Mouse (Mus musculus) forebrain, embryonic 13.5 days (tissue): ENCODE data around the gene Rasl10a. TPM values are rescaled to one million over a fixed set of nuclear protein-coding genes. Genes with fewer than 3 reads are reported as not detected.

Experiments used
- ATAC-seq: fragments of 200-750 bp; cut with Nextera tagmentation; 2 replicates; pipeline ENCODE4 v1.8.0; 2017
- H3K27ac ChIP-seq: fragments of 300-500 bp; sonication (generic); 2 replicates; pipeline ENCODE4 v1.5.1; 2015; ENCODE audit warnings: inconsistent platforms, mild to moderate bottlenecking, moderate library complexity
- H3K27me3 ChIP-seq: fragments of 300-500 bp; sonication (generic); 2 replicates; pipeline ENCODE4 v1.6.1; 2015; ENCODE audit warnings: mild to moderate bottlenecking, inconsistent platforms
- H3K36me3 ChIP-seq: fragments of 300-500 bp; sonication (generic); 2 replicates; pipeline ENCODE4 v1.6.1; 2015; ENCODE audit warnings: mild to moderate bottlenecking, inconsistent platforms; ENCODE audit not compliant: poor library complexity, severe bottlenecking
- H3K4me1 ChIP-seq: fragments of 300-500 bp; sonication (generic); 2 replicates; pipeline ENCODE4 v1.6.1; 2015; ENCODE audit warnings: inconsistent platforms
- H3K4me2 ChIP-seq: fragments of 300-500 bp; sonication (generic); 2 replicates; pipeline ENCODE4 v1.6.1; 2015; ENCODE audit warnings: inconsistent platforms, mild to moderate bottlenecking, moderate library complexity
- H3K4me3 ChIP-seq: fragments of 300-500 bp; sonication (generic); 2 replicates; pipeline ENCODE4 v1.5.1; 2015; ENCODE audit warnings: mild to moderate bottlenecking, inconsistent platforms
- H3K9ac ChIP-seq: fragments of 300-500 bp; sonication (generic); 2 replicates; pipeline ENCODE4 v1.6.1; 2015; ENCODE audit warnings: mild to moderate bottlenecking, inconsistent platforms
- H3K9me3 ChIP-seq: fragments of 300-500 bp; sonication (generic); replicated peaks from 2 replicates; pipeline ENCODE4 v1.6.1; 2016; ENCODE audit warnings: inconsistent platforms
- WGBS: fragments of 180-500 bp; shearing (Covaris S2); methylation state at CpG from one replicate; pipeline ENCODE4 v1.1.7; 2015; 5-methylcytosine and 5-hydroxymethylcytosine counted together
- polyA plus RNA-seq: library from polyadenylated mRNA; unstranded; fragments of >200 nt; fragmentation: Nextera tagmentation; extraction: Ambion mirVana; gene quantifications from 2 replicates; pipeline ENCODE4 v1.2.1, GENCODE M21; 2015

The Rasl10a gene
- polyA plus RNA-seq, result 0.43 TPM in 1 of 2 replicates, not detected in the other

GRCm38 (mm10) chr11:5057856-5058641, at the start of gene Rasl10a:
Rasl10a (plus strand) TSS chr11:5058128.
- Histone ChIP-seq H3K4me3 (peak within 1 kb of the TSS; percentile 45), H3K4me1 (peaks cover 54% of the 10 kb centered on the region), H3K36me3 (0 out of 2 replicates have a peak, but pooled peaks cover 3% of the 10 kb centered on the region), H3K27ac (no peak within 1 kb of the TSS), H3K9ac (peak within 1 kb of the TSS; percentile 65), H3K27me3 (peaks cover 78% of the 10 kb centered on the region), H3K4me2 (peak within 1 kb of the TSS; percentile 82), H3K9me3 (no peaks in the 10 kb centered on the region)
- no peak for ATAC-seq
- WGBS, result 3% methylated on average over 77 of the region's 77 CpGs

- WGBS, result 83% methylated on average over 3 of the region's 3 CpGs
- no peak for ATAC-seq
These were observed 49.1 kb upstream of the Rasl10a start for GRCm38 (mm10) chr11:5008867-5009266.

GRCm38 (mm10) chr11:5009354-5010074, 48.4 kb upstream of the Rasl10a start:
- H3K4me1 ChIP-seq, result peaks cover 7% of the 10 kb centered on the region; the same call in 1 of the 2 replicates
- no peak overlapping the region for H3K27ac ChIP-seq
- ATAC-seq, result no peak
- H3K27me3 ChIP-seq, result no peaks in the 10 kb centered on the region
- no peak overlapping the region for H3K9ac ChIP-seq
- peaks cover 43% of the 10 kb centered on the region for H3K36me3 ChIP-seq
- H3K9me3 ChIP-seq, result no peaks in the 10 kb centered on the region
- no peak overlapping the region for H3K4me2 ChIP-seq
- 84% methylated on average over 3 of the region's 3 CpGs for WGBS
- no peak overlapping the region for H3K4me3 ChIP-seq

More at GRCm38 (mm10) chr11:5008867-5009266, 49.1 kb upstream of the Rasl10a start:
- Histone ChIP-seq H3K9me3 (no peaks in the 10 kb centered on the region), H3K27ac (no peak overlapping the region), H3K4me2 (no peak overlapping the region), H3K27me3 (no peaks in the 10 kb centered on the region), H3K9ac (no peak overlapping the region), H3K4me3 (no peak overlapping the region), H3K4me1 (peaks cover 7% of the 10 kb centered on the region; the same call in 1 of the 2 replicates), H3K36me3 (peaks cover 37% of the 10 kb centered on the region)

- no peaks in the 10 kb centered on the region for H3K9me3 ChIP-seq
- no peak overlapping the region for H3K4me3 ChIP-seq
- H3K36me3 ChIP-seq, result peaks cover 50% of the 10 kb centered on the region
- peaks cover 7% of the 10 kb centered on the region; the same call in 1 of the 2 replicates for H3K4me1 ChIP-seq
- no peaks in the 10 kb centered on the region for H3K27me3 ChIP-seq
- ATAC-seq, result no peak
- WGBS, result 90% methylated on average over 1 of the region's 1 CpGs
- H3K9ac ChIP-seq, result no peak overlapping the region
- no peak overlapping the region for H3K4me2 ChIP-seq
- H3K27ac ChIP-seq, result no peak overlapping the region
These were observed 47.7 kb upstream of the Rasl10a start for GRCm38 (mm10) chr11:5010205-5010604.

- Histone ChIP-seq H3K27ac (no peak overlapping the region), H3K36me3 (peaks cover 63% of the 10 kb centered on the region), H3K9ac (no peak overlapping the region), H3K4me2 (no peak overlapping the region), H3K27me3 (no peaks in the 10 kb centered on the region), H3K9me3 (no peaks in the 10 kb centered on the region), H3K4me1 (peaks cover 1% of the 10 kb centered on the region; the same call in 1 of the 2 replicates), H3K4me3 (no peak overlapping the region)
- WGBS, result 88% methylated on average over 1 of the region's 1 CpGs
- no peak for ATAC-seq
These were observed 46.4 kb upstream of the Rasl10a start for GRCm38 (mm10) chr11:5011480-5011879.

GRCm38 (mm10) chr11:5012213-5012715, 45.7 kb upstream of the Rasl10a start:
- Histone ChIP-seq H3K36me3 (peaks cover 71% of the 10 kb centered on the region), H3K27ac (no peak overlapping the region), H3K9ac (no peak overlapping the region), H3K9me3 (no peaks in the 10 kb centered on the region), H3K4me3 (no peak overlapping the region), H3K4me2 (no peak overlapping the region), H3K27me3 (no peaks in the 10 kb centered on the region), H3K4me1 (no peaks in the 10 kb centered on the region)
- no peak for ATAC-seq
- WGBS, result 83% methylated on average over 5 of the region's 5 CpGs

GRCm38 (mm10) chr11:5015720-5016119, 42.2 kb upstream of the Rasl10a start:
- peaks cover 90% of the 10 kb centered on the region for H3K36me3 ChIP-seq

GRCm38 (mm10) chr11:5016286-5016685, 41.6 kb upstream of the Rasl10a start:
- no peaks in the 10 kb centered on the region for H3K4me1 ChIP-seq
- no peak overlapping the region for H3K4me3 ChIP-seq
- no peak overlapping the region for H3K9ac ChIP-seq
- peaks cover 90% of the 10 kb centered on the region for H3K36me3 ChIP-seq
- no peaks in the 10 kb centered on the region for H3K9me3 ChIP-seq
- no peak for ATAC-seq
- no peaks in the 10 kb centered on the region for H3K27me3 ChIP-seq
- H3K4me2 ChIP-seq, result no peak overlapping the region
- H3K27ac ChIP-seq, result no peak overlapping the region
- WGBS, result 91% methylated on average over 5 of the region's 5 CpGs

More at GRCm38 (mm10) chr11:5015720-5016119, 42.2 kb upstream of the Rasl10a start:
- Histone ChIP-seq H3K27me3 (no peaks in the 10 kb centered on the region), H3K9me3 (no peaks in the 10 kb centered on the region), H3K4me1 (no peaks in the 10 kb centered on the region), H3K27ac (no peak overlapping the region), H3K9ac (no peak overlapping the region), H3K4me3 (no peak overlapping the region), H3K4me2 (no peak overlapping the region)
- 47% methylated on average over 2 of the region's 2 CpGs for WGBS
- no peak for ATAC-seq

- ATAC-seq, result no peak
- Histone ChIP-seq H3K27me3 (no peaks in the 10 kb centered on the region), H3K9me3 (no peaks in the 10 kb centered on the region), H3K9ac (no peak overlapping the region), H3K4me2 (no peak overlapping the region), H3K27ac (no peak overlapping the region), H3K4me3 (no peak overlapping the region), H3K4me1 (no peaks in the 10 kb centered on the region), H3K36me3 (peaks cover 85% of the 10 kb centered on the region)
- 68% methylated on average over 6 of the region's 6 CpGs for WGBS
These were observed 40.4 kb upstream of the Rasl10a start for GRCm38 (mm10) chr11:5017506-5017905.

- Histone ChIP-seq H3K9me3 (no peaks in the 10 kb centered on the region), H3K36me3 (peaks cover 85% of the 10 kb centered on the region), H3K4me2 (no peak overlapping the region), H3K27ac (no peak overlapping the region), H3K4me3 (no peak overlapping the region), H3K4me1 (no peaks in the 10 kb centered on the region), H3K9ac (no peak overlapping the region), H3K27me3 (no peaks in the 10 kb centered on the region)
- no peak for ATAC-seq
- WGBS, result 100% methylated on average over 1 of the region's 1 CpGs
These were observed 32.8 kb upstream of the Rasl10a start for GRCm38 (mm10) chr11:5025108-5025507.

- no peak for ATAC-seq
These were observed 29.7 kb upstream of the Rasl10a start for GRCm38 (mm10) chr11:5028228-5028627.

GRCm38 (mm10) chr11:5032706-5033105, 25.2 kb upstream of the Rasl10a start:
- Histone ChIP-seq H3K9me3 (no peaks in the 10 kb centered on the region), H3K4me3 (no peak overlapping the region), H3K4me1 (no peaks in the 10 kb centered on the region), H3K4me2 (no peak overlapping the region), H3K27ac (no peak overlapping the region), H3K9ac (no peak overlapping the region), H3K36me3 (peaks cover 98% of the 10 kb centered on the region), H3K27me3 (no peaks in the 10 kb centered on the region)
- ATAC-seq, result no peak
- WGBS, result 94% methylated on average over 10 of the region's 10 CpGs

More at GRCm38 (mm10) chr11:5028228-5028627, 29.7 kb upstream of the Rasl10a start:
- Histone ChIP-seq H3K27ac (no peak overlapping the region), H3K4me3 (no peak overlapping the region), H3K9me3 (no peaks in the 10 kb centered on the region), H3K9ac (no peak overlapping the region), H3K4me1 (no peaks in the 10 kb centered on the region), H3K36me3 (peaks cover 97% of the 10 kb centered on the region), H3K4me2 (no peak overlapping the region), H3K27me3 (no peaks in the 10 kb centered on the region)
- 93% methylated on average over 7 of the region's 7 CpGs for WGBS
